Comparison of ENCODE assay signal across 25 mouse cellular contexts in the genomic region with DNA sequence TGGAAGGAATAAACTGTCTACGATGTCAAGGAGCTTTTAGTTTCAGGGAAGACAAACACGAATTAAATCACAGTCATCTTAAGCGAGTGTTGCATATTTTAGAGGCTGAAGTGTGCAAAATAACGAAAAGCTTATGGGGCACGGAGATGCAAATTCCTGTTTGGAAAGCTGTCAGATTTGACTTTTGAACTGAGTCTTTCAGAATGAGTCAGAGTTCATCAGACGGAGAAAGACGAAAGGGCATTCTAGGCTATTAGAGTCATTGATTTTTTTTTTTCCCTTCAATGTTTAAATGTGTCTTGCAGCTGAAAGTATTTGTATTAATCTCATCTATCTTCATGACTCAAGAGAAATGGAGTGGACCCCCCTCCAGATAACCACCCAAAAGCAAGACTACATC.
DNase-seq lines count a peak whose midpoint lies in the region; ATAC-seq and TF ChIP-seq lines count a peak whose summit lies in the region.
"Had no signal": no experiment of that assay in that cellular context is flagged by ENCODE, and none has a peak within 500 bp of the region (broad histone marks: within the 10 kb centered on the region; RNA-seq: fewer than 3 reads in every experiment).

No protein-coding gene starts in this region.

- no peak for TF ChIP-seq POLR2A in kidney, adult 2 months (IDR thresholded peaks at IDR 0.05; ENCODE audit: low read depth, low read length)

- no peaks in the 10 kb centered on the region for H3K9me3 ChIP-seq in midbrain, postnatal 0 days (ENCODE audit: low read length)
- H3K9me3 ChIP-seq: embryonic facial prominence, embryonic 13.5 days; embryonic facial prominence, embryonic 15.5 days; forebrain, embryonic 13.5 days; forebrain, embryonic 15.5 days; G1E had no signal

- no peak overlapping the region for H3K4me2 ChIP-seq in midbrain, postnatal 0 days (ENCODE audit: low read depth, low read length, poor library complexity, severe bottlenecking)
- H3K4me2 ChIP-seq: embryonic facial prominence, embryonic 13.5 days; embryonic facial prominence, embryonic 15.5 days; forebrain, embryonic 13.5 days; forebrain, embryonic 15.5 days had no signal

- no peaks in the 10 kb centered on the region for H3K36me3 ChIP-seq in kidney, adult 2 months (ENCODE audit: control insufficient read depth, insufficient read depth, low read length)
- no peaks in the 10 kb centered on the region for H3K36me3 ChIP-seq in midbrain, postnatal 0 days (ENCODE audit: insufficient read depth, low read length)
- H3K36me3 ChIP-seq: embryonic facial prominence, embryonic 15.5 days; forebrain, embryonic 15.5 days had no signal

- H3K27me3 ChIP-seq in kidney, adult 2 months (replicated peaks; ENCODE audit: control insufficient read depth, insufficient read depth, low read length), result no peaks in the 10 kb centered on the region
- no peaks in the 10 kb centered on the region for H3K27me3 ChIP-seq in midbrain, postnatal 0 days (ENCODE audit: insufficient read depth, low read length)
- H3K27me3 ChIP-seq: embryonic facial prominence, embryonic 13.5 days; embryonic facial prominence, embryonic 15.5 days; forebrain, embryonic 13.5 days; forebrain, embryonic 15.5 days had no signal

- no peak overlapping the region for H3K4me3 ChIP-seq in kidney, adult 2 months (ENCODE audit: insufficient read depth, low read depth, low read length)
- no peak overlapping the region for H3K4me3 ChIP-seq in midbrain, postnatal 0 days (ENCODE audit: low read depth, low read length)
- H3K4me3 ChIP-seq: embryonic facial prominence, embryonic 13.5 days; embryonic facial prominence, embryonic 15.5 days; forebrain, embryonic 13.5 days; forebrain, embryonic 15.5 days had no signal

- H3K27ac ChIP-seq in kidney, adult 2 months (ENCODE audit: insufficient read depth, low read depth, low read length), result no peak overlapping the region
- no peak overlapping the region for H3K27ac ChIP-seq in midbrain, postnatal 0 days (ENCODE audit: low read depth, low read length)
- H3K27ac ChIP-seq: embryonic facial prominence, embryonic 13.5 days; embryonic facial prominence, embryonic 15.5 days; forebrain, embryonic 13.5 days; forebrain, embryonic 15.5 days had no signal

- TF ChIP-seq CTCF in kidney, adult 2 months (conservative IDR thresholded peaks at IDR 0.05; ENCODE audit: insufficient read depth, insufficient read length, low read depth, low read length), result no peak
- no peak for TF ChIP-seq CTCF in midbrain, postnatal 0 days (IDR thresholded peaks at IDR 0.05)

- DNase-seq in kidney, adult 2 months, result peak; percentile 30
- DNase-seq in kidney, adult 11 months, result no peak
- DNase-seq in 3T3-L1 (ENCODE audit: low read depth, low spot score) (peak; percentile 62), NIH3T3 (ENCODE audit: low read depth) (peak; percentile 73), adipocyte (ENCODE audit: low spot score) (peak; percentile 62)
- no peak for DNase-seq in gastrocnemius, adult 18-20 months (ENCODE audit: low spot score)
- DNase-seq in right cerebral cortex, postnatal 14 days, result no peak
- DNase-seq in midbrain, postnatal 0 days (ENCODE audit: low spot score), result no peak
- DNase-seq: adrenal gland, adult 2 months; adrenal gland, postnatal 10 days; adrenal gland, postnatal 25 days; cerebellum, adult 11 months; cerebellum, adult 18-20 months; cerebellum, adult 8-10 months; cerebellum, adult 9-11 months; cerebellum, postnatal 14 days; cerebellum, postnatal 36 days; embryo, embryonic 11 days; forebrain, postnatal 0 days had no signal

- no peak for ATAC-seq in midbrain, postnatal 0 days (ENCODE audit: low FRiP score)
- ATAC-seq: activated CD4-positive, CD25-positive, alpha-beta regulatory T cell, adult 4 months; forebrain, embryonic 13.5 days; forebrain, embryonic 15.5 days; forebrain, postnatal 0 days had no signal

- 47% methylated on average over 7 of the region's 7 CpGs for WGBS in kidney, adult 2 months
- 77% methylated on average over 7 of the region's 7 CpGs for WGBS in midbrain, postnatal 0 days

- H3K9ac ChIP-seq in midbrain, postnatal 0 days (replicated peaks; ENCODE audit: low read length, poor library complexity, severe bottlenecking), result no peak overlapping the region
- H3K9ac ChIP-seq: embryonic facial prominence, embryonic 13.5 days; embryonic facial prominence, embryonic 15.5 days; forebrain, embryonic 13.5 days; forebrain, embryonic 15.5 days; forebrain, postnatal 0 days had no signal

- H3K4me1 ChIP-seq in kidney, adult 2 months (ENCODE audit: control insufficient read depth, insufficient read depth, low read length), result no peaks in the 10 kb centered on the region
- H3K4me1 ChIP-seq in midbrain, postnatal 0 days (ENCODE audit: insufficient read depth, low read length), result no peaks in the 10 kb centered on the region
- H3K4me1 ChIP-seq: forebrain, embryonic 13.5 days; forebrain, embryonic 15.5 days had no signal

Comparison
In these comparisons a context has a peak if more than half of its experiments do, and no peak if none do; other contexts are left out.
1. DNase-seq: peak in kidney, adult 2 months (single experiment), 3T3-L1 (single experiment), NIH3T3 (single experiment) and adipocyte (single experiment); none in kidney, adult 11 months (single experiment), gastrocnemius, adult 18-20 months (single experiment), right cerebral cortex, postnatal 14 days (single experiment) and midbrain, postnatal 0 days (single experiment).